Mouse (Mus musculus): ENCODE data around the gene Cdk1.

GRCm38 (mm10) chr10:69371441-69371840 lies 18.7 kb upstream of the Cdk1 start:
- peak; percentile 48; the same call in 1 of the 2 replicates for TF ChIP-seq CTCF (IDR thresholded peaks at IDR 0.05; ENCODE audit: extremely low read depth, insufficient read depth, insufficient read length, insufficient replicate concordance)
- TF ChIP-seq POLR2A (IDR thresholded peaks at IDR 0.05; ENCODE audit: low read depth, low read length) = no peak
